Mouse (Mus musculus) embryonic facial prominence, embryonic 14.5 days (tissue): ENCODE results near the gene Pigw. TPM values are rescaled to one million over a fixed set of nuclear protein-coding genes. Genes with fewer than 3 reads are reported as not detected.
A peak's percentile ranks its signal among the peaks of the same experiment; 100 is the strongest.
"Not testable (repeated sequence)": the region's sequence is repeated elsewhere in the genome, so short reads cannot be mapped to it uniquely, and the experiment has no call there.

Experiments used
- ATAC-seq: fragments of 200-750 bp; cut with Nextera tagmentation; 2 replicates; pipeline ENCODE4 v1.8.0; 2017; ENCODE audit warnings: low read depth, moderate number of reproducible peaks, moderate TSS enrichment
- DNase-seq: peaks from one replicate; pipeline ENCODE4 v3.0.0-alpha.2; 2015; ENCODE audit warnings: low spot score
- H3K27ac ChIP-seq: fragments of 300-500 bp; sonication (generic); replicated peaks from 2 replicates; pipeline ENCODE4 v1.5.1; 2014; ENCODE audit warnings: low read depth, mild to moderate bottlenecking, low read length, moderate library complexity
- H3K27me3 ChIP-seq: fragments of 300-500 bp; sonication (generic); replicated peaks from 2 replicates; pipeline ENCODE4 v1.6.1; 2014; ENCODE audit warnings: low read length; ENCODE audit not compliant: control insufficient read depth, insufficient read depth
- H3K36me3 ChIP-seq: fragments of 300-500 bp; sonication (generic); 2 replicates; pipeline ENCODE4 v1.6.1; 2014; ENCODE audit warnings: low read length, mixed read lengths; ENCODE audit not compliant: control insufficient read depth, insufficient read depth
- H3K4me1 ChIP-seq: fragments of 300-500 bp; sonication (generic); 2 replicates; pipeline ENCODE4 v1.6.1; 2014; ENCODE audit warnings: antibody characterized with exemption, low read length; ENCODE audit not compliant: control insufficient read depth, insufficient read depth
- H3K4me2 ChIP-seq: fragments of 300-500 bp; sonication (generic); 2 replicates; pipeline ENCODE4 v1.6.1; 2014; ENCODE audit warnings: low read depth, mild to moderate bottlenecking, low read length, moderate library complexity, mixed read lengths
- H3K4me3 ChIP-seq: fragments of 300-500 bp; sonication (generic); 2 replicates; pipeline ENCODE4 v1.5.1; 2014; ENCODE audit warnings: low read depth, mild to moderate bottlenecking, low read length
- H3K9ac ChIP-seq: fragments of 300-500 bp; sonication (generic); 2 replicates; pipeline ENCODE4 v1.6.1; 2014; ENCODE audit warnings: low read depth, mild to moderate bottlenecking, low read length, moderate library complexity, mixed read lengths
- H3K9me3 ChIP-seq: fragments of 300-500 bp; sonication (generic); 2 replicates; pipeline ENCODE4 v1.6.1; 2016; ENCODE audit warnings: low read length; ENCODE audit not compliant: control insufficient read depth
- WGBS: fragments of 180-500 bp; shearing (Covaris S2); extraction: QIAGEN DNeasy Blood & Tissue Kit; methylation state at CpG from one replicate; pipeline ENCODE4 v1.1.7; 2014; 5-methylcytosine and 5-hydroxymethylcytosine counted together
- polyA plus RNA-seq: library from polyadenylated mRNA; unstranded; fragments of >200 nt; fragmentation: Nextera tagmentation; extraction: Ambion mirVana; gene quantifications from 2 replicates; pipeline ENCODE4 v1.2.1, GENCODE M21; 2014

The Pigw gene
- polyA plus RNA-seq, 1 experiment from 2014 or later: 3.1 TPM

DNA sequence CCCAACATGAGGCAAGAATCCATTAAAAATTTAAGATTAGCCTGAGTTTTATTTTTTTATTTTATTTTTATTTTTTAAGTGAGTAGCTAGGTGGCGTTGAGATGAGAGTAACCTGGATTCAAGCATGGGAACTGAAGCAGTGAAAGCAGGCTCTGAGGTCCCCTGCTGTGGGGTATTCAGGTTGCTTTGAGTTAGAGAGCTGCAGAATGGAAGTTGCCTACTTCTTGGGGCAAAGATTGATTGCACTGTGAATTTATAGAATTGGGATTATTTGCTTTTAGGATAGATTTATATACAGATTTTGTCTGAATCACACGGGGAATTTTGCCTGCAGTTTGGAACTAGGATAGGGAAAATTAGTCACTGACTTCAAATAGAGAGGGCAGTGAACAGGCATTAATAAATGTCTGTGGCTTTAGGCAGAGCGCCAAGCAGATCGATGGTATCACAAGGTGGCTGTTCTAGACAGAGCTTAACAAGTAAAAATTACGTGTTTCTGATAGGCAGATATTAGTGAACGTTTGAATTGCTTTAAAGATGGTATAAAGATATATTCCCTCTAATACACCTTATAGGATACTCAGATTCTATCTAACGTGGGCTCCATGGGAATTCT lies 32.5 kb downstream of the Pigw start:
- WGBS: 85% methylated on average over 7 of the region's 7 CpGs

GRCm38 (mm10) chr11:84846741-84847474 lies 33.2 kb downstream of the Pigw start:
- 92% methylated on average over 15 of the region's 15 CpGs for WGBS
- Histone ChIP-seq H3K27ac (no peak overlapping the region), H3K9ac (no peak overlapping the region), H3K9me3 (no peaks in the 10 kb centered on the region), H3K4me2 (no peak overlapping the region), H3K4me1 (no peaks in the 10 kb centered on the region), H3K4me3 (no peak overlapping the region), H3K36me3 (peaks cover 80% of the 10 kb centered on the region), H3K27me3 (no peaks in the 10 kb centered on the region)
- ATAC-seq: no peak
- DNase-seq: no peak

More for the DNA sequence above, 32.5 kb downstream of the Pigw start:
- H3K9me3 ChIP-seq: no peaks in the 10 kb centered on the region
- no peak overlapping the region for H3K4me2 ChIP-seq
- no peaks in the 10 kb centered on the region for H3K27me3 ChIP-seq
- H3K36me3 ChIP-seq: peaks cover 82% of the 10 kb centered on the region
- no peak overlapping the region for H3K27ac ChIP-seq
- no peaks in the 10 kb centered on the region for H3K4me1 ChIP-seq
- DNase-seq (no peak), ATAC-seq (no peak)
- H3K4me3 ChIP-seq: no peak overlapping the region
- H3K9ac ChIP-seq: no peak overlapping the region

- Histone ChIP-seq H3K4me1 (no peaks in the 10 kb centered on the region), H3K27me3 (no peaks in the 10 kb centered on the region), H3K9me3 (no peaks in the 10 kb centered on the region), H3K4me2 (no peak overlapping the region), H3K9ac (no peak overlapping the region), H3K36me3 (peaks cover 85% of the 10 kb centered on the region), H3K4me3 (no peak overlapping the region), H3K27ac (no peak overlapping the region)
- whole genome bisulfite sequencing: 92% methylated on average over 2 of the region's 2 CpGs
- DNase-seq: no peak
- ATAC-seq: no peak
Measured at GRCm38 (mm10) chr11:84839330-84839729, 40.8 kb downstream of the Pigw start.

DNA sequence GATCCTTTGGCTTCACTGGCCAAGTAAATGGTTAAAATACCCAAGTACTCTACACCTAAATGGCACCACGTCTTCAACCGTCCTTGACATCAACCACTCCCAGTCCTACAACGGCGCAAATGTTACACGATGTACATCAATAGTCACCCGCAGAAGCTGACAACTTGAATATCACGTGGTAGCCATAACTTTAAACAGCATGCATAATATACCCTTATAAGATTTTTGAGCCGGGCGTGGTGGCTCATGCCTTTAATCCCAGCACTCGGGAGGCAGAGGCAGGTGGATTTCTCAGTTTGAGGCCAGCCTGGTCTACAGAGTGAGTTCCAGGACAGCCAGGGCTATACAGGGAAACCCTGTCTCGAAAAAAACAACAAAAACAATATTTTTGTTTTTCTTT lies 50.6 kb downstream of the Pigw start:
- not testable (repeated sequence) for DNase-seq, H3K27me3 ChIP-seq, H3K9me3 ChIP-seq, ATAC-seq
- Histone ChIP-seq H3K36me3 (peaks cover 40% of the 10 kb centered on the region), H3K4me3 (peak overlapping the region; percentile 82), H3K4me2 (peak overlapping the region; percentile 87), H3K4me1 (peaks cover 11% of the 10 kb centered on the region), H3K9ac (peak overlapping the region; percentile 81), H3K27ac (peak overlapping the region; percentile 81)
- 75% methylated on average over 11 of the region's 11 CpGs for WGBS

DNA sequence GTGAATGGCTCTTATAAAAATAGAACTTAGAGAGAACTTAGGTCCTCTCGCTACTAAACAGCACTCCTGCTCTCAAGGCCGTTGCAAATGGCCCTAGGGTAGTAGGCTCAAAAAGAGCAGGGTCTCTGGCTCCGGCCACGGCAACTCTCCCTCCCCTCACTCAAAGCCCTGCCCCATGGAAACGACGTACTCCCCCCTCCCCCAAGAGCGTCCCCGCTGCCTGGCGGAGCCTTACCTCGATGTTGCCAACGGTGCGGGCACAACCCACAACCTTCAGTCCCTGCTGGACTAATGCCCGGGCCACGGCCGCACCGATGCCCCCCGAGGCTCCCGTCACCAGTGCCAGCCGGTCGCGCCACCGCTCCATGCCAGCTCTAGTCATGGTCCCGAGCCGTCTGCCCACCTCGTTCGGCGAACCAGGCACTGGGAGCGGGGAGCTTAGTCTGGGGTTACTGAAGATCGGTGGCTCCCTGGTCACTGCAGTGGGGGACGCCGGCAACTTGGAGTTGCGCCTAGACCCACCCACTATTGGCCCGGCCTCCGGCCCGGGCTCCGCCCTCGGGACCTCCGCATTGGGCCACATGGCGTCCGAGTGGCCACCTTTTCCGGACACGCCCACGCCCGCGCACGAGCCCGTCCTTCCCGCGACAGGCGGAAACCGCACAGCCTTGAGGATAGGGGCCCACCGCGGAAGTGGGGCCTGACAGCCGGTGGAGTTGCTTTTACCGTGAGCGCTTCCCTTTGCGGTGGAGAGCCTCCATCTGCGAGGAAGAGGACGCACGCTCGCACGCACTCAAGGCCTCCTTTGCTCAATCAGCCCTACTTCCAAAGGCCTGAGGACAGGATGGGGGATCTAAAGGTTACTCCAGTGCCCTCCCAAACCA lies 51.3 kb downstream of the Pigw start, which contains the start of gene Dhrs11:
Gene Dhrs11, minus strand, starts transcription at position 479 of the 884 bp plus-strand sequence.
- DNase-seq (peak; percentile 94), ATAC-seq (peak; percentile 91)
- H3K27me3 ChIP-seq: no peaks in the 10 kb centered on the region
- H3K4me2 ChIP-seq: peak within 1 kb of the TSS; percentile 87
- peaks cover 33% of the 10 kb centered on the region for H3K36me3 ChIP-seq
- H3K9me3 ChIP-seq: no peaks in the 10 kb centered on the region
- peak within 1 kb of the TSS; percentile 81 for H3K27ac ChIP-seq
- H3K9ac ChIP-seq: peak within 1 kb of the TSS; percentile 81
- under 1% methylated on average over 53 of the region's 62 CpGs for WGBS
- H3K4me1 ChIP-seq: peaks cover 11% of the 10 kb centered on the region
- H3K4me3 ChIP-seq: peak within 1 kb of the TSS; percentile 82

GRCm38 (mm10) chr11:84827901-84828503 lies 52.1 kb downstream of the Pigw start:
- Histone ChIP-seq H3K9ac (peak overlapping the region; percentile 81), H3K4me2 (peak overlapping the region; percentile 87), H3K9me3 (no peaks in the 10 kb centered on the region), H3K36me3 (peaks cover 26% of the 10 kb centered on the region), H3K27me3 (no peaks in the 10 kb centered on the region), H3K27ac (no peak overlapping the region), H3K4me1 (peaks cover 11% of the 10 kb centered on the region), H3K4me3 (peak overlapping the region; percentile 82)
- no peak for DNase-seq
- WGBS: 40% methylated on average over 3 of the region's 3 CpGs
- ATAC-seq: no peak

DNA sequence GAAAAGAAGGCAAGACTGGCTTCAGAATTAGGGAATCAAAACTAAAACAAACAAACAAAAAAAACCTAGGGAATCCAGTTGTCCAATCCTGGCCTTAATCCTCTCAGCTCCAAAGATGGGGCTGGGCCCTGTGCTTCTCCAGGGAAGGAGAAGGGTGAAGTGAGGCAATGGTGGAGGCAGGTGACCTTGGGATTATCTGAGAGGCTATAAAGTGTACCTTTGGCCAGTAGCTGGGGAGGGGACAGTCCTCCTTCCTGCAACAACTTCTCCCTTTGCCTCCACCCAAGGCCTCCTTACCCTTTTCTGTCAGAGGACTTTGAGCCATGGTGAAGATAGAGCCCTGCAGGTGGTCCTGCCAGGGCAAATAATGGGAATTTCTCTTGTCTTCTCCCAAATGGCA lies 52.6 kb downstream of the Pigw start:
- Histone ChIP-seq H3K4me1 (peaks cover 11% of the 10 kb centered on the region), H3K4me3 (no peak overlapping the region), H3K9me3 (no peaks in the 10 kb centered on the region), H3K4me2 (no peak overlapping the region), H3K36me3 (peaks cover 21% of the 10 kb centered on the region), H3K27ac (no peak overlapping the region), H3K27me3 (no peaks in the 10 kb centered on the region), H3K9ac (no peak overlapping the region)
- ATAC-seq (no peak), DNase-seq (no peak)
